Mouse (Mus musculus) CH12.LX (cell line): ENCODE measurements around the gene Ank3. TPM values are rescaled to one million over a fixed set of nuclear protein-coding genes. Genes with fewer than 3 reads are reported as not detected.

Experiments used
- DNase-seq: peaks from one replicate; pipeline ENCODE4 v3.0.0-alpha.2; 2013; ENCODE audit errors: extremely low read depth
- H3K27ac ChIP-seq: 2 replicates; pipeline ENCODE4 v1.5.1; 2012; ENCODE audit warnings: low read depth, mild to moderate bottlenecking, control low read depth, moderate library complexity; ENCODE audit not compliant: insufficient read depth
- H3K27me3 ChIP-seq: replicated peaks from 2 replicates; pipeline ENCODE3; 2012; ENCODE audit warnings: inconsistent platforms
- H3K36me3 ChIP-seq, 2 experiments: replicated peaks in 1 of 2; 2 replicates each; pipeline versions ENCODE3 to v1.6.1; 2012; ENCODE audit warnings: inconsistent platforms in 1 of 2, low read length in 1 of 2, mild to moderate bottlenecking in 1 of 2, mixed read lengths in 1 of 2, moderate library complexity in 1 of 2; ENCODE audit not compliant: control insufficient read depth in 1 of 2, insufficient read depth in 1 of 2
- H3K4me1 ChIP-seq, 2 experiments: 2 replicates each; pipeline ENCODE4 v1.6.1; 2012; ENCODE audit warnings: inconsistent platforms in 1 of 2, moderate library complexity in 1 of 2; ENCODE audit not compliant: insufficient read depth in 2 of 2, control insufficient read depth in 1 of 2
- H3K4me2 ChIP-seq: 2 replicates; pipeline ENCODE4 v1.6.1; 2012; ENCODE audit warnings: low read depth, mild to moderate bottlenecking, control low read depth; ENCODE audit not compliant: poor library complexity, insufficient read depth, severe bottlenecking
- H3K4me3 ChIP-seq, 3 experiments: fragments of 150-350 bp in 1 of 3; sonication (generic) in 1 of 3; replicated peaks in 1 of 3; 2 replicates each; pipeline versions ENCODE3 to v1.5.1; 2011 to 2012; ENCODE audit warnings: low read depth in 2 of 3, low read length in 2 of 3, mild to moderate bottlenecking in 2 of 3, moderate library complexity in 2 of 3, control low read depth in 1 of 3, improper control_type of control experiment in 1 of 3, inconsistent platforms in 1 of 3, mixed read lengths in 1 of 3; ENCODE audit not compliant: poor library complexity in 1 of 3
- H3K79me2 ChIP-seq: replicated peaks from 2 replicates; pipeline ENCODE4 v1.6.1; 2012; ENCODE audit warnings: mild to moderate bottlenecking, moderate library complexity; ENCODE audit not compliant: control insufficient read depth, poor library complexity, insufficient read depth, severe bottlenecking; ENCODE audit errors: extremely low read depth
- H3K9ac ChIP-seq: 2 replicates; pipeline ENCODE4 v1.6.1; 2012; ENCODE audit warnings: low read depth, mild to moderate bottlenecking, control low read depth, moderate library complexity; ENCODE audit not compliant: insufficient read depth
- H3K9me3 ChIP-seq: replicated peaks from 2 replicates; pipeline ENCODE3; 2012; ENCODE audit warnings: low read length, inconsistent platforms, mixed read lengths
- BHLHE40 ChIP-seq: IDR thresholded peaks from 2 replicates; pipeline ENCODE4 v1.6.1; 2011; ENCODE audit warnings: mild to moderate bottlenecking, low read depth, low read length, improper control_type of control experiment
- CHD1 ChIP-seq: IDR thresholded peaks from 2 replicates; pipeline ENCODE4 v1.6.1; 2012; ENCODE audit warnings: low read depth, low read length, improper control_type of control experiment, inconsistent platforms
- CHD2 ChIP-seq: IDR thresholded peaks from 2 replicates; pipeline ENCODE4 v1.6.1; 2011; ENCODE audit warnings: low read length, improper control_type of control experiment
- CTCF ChIP-seq, 2 experiments: IDR thresholded peaks in 1 of 2; conservative IDR thresholded peaks in 1 of 2; 2 replicates each; pipeline ENCODE4 v1.5.1; 2011 to 2012; ENCODE audit warnings: low read depth in 2 of 2, low read length in 2 of 2, improper control_type of control experiment in 1 of 2, inconsistent platforms in 1 of 2, mild to moderate bottlenecking in 1 of 2, moderate library complexity in 1 of 2
- EP300 ChIP-seq: IDR thresholded peaks from 2 replicates; pipeline ENCODE4 v1.6.1; 2011; ENCODE audit warnings: low read length, improper control_type of control experiment
- GABPA ChIP-seq: IDR thresholded peaks from 2 replicates; pipeline ENCODE4 v1.6.1; 2012; ENCODE audit warnings: low read depth, low read length, improper control_type of control experiment, inconsistent platforms; ENCODE audit not compliant: insufficient replicate concordance
- HCFC1 ChIP-seq: IDR thresholded peaks from 2 replicates; pipeline ENCODE4 v1.6.1; 2012; ENCODE audit warnings: low read depth, mild to moderate bottlenecking, inconsistent platforms, low read length, improper control_type of control experiment
- IRF4 ChIP-seq: IDR thresholded peaks from 2 replicates; pipeline ENCODE4 v1.6.1; 2014; ENCODE audit warnings: low read depth, mild to moderate bottlenecking, inconsistent platforms, low read length, improper control_type of control experiment
- JUN ChIP-seq: IDR thresholded peaks from 2 replicates; pipeline ENCODE4 v1.6.1; 2011; ENCODE audit warnings: low read depth, mild to moderate bottlenecking, low read length, improper control_type of control experiment, moderate library complexity; ENCODE audit not compliant: insufficient read depth
- KAT2A ChIP-seq: IDR thresholded peaks from 2 replicates; pipeline ENCODE4 v1.6.1; 2012; ENCODE audit warnings: low read length, improper control_type of control experiment, inconsistent platforms; ENCODE audit not compliant: insufficient replicate concordance
- MAFK ChIP-seq: IDR thresholded peaks from 2 replicates; pipeline ENCODE4 v1.6.1; 2011; ENCODE audit warnings: low read length, improper control_type of control experiment; ENCODE audit not compliant: insufficient replicate concordance
- MAX ChIP-seq: IDR thresholded peaks from 2 replicates; pipeline ENCODE4 v1.6.1; 2011; ENCODE audit warnings: low read length, improper control_type of control experiment
- MYC ChIP-seq: IDR thresholded peaks from 2 replicates; pipeline ENCODE4 v1.6.1; 2011; ENCODE audit warnings: low read depth, mild to moderate bottlenecking, improper control_type of control experiment, low read length
- NRF1 ChIP-seq: IDR thresholded peaks from 2 replicates; pipeline ENCODE4 v1.6.1; 2014; ENCODE audit warnings: low read depth, mild to moderate bottlenecking, inconsistent platforms, low read length, improper control_type of control experiment, moderate library complexity
- POLR2AphosphoS2 ChIP-seq: IDR thresholded peaks from 2 replicates; pipeline ENCODE4 v1.6.1; 2011; ENCODE audit warnings: low read depth, low read length, improper control_type of control experiment
- RCOR1 ChIP-seq: conservative IDR thresholded peaks from 2 replicates; pipeline ENCODE4 v1.6.1; 2012; ENCODE audit warnings: low read depth, mild to moderate bottlenecking, inconsistent platforms, low read length, improper control_type of control experiment
- SIN3A ChIP-seq: IDR thresholded peaks from 2 replicates; pipeline ENCODE4 v1.6.1; 2012; ENCODE audit warnings: low read length, improper control_type of control experiment, inconsistent platforms
- SMC3 ChIP-seq: IDR thresholded peaks from 2 replicates; pipeline ENCODE4 v1.6.1; 2011; ENCODE audit warnings: low read depth, low read length, improper control_type of control experiment
- TCF12 ChIP-seq: IDR thresholded peaks from 2 replicates; pipeline ENCODE4 v1.6.1; 2014; ENCODE audit warnings: low read depth, mild to moderate bottlenecking, inconsistent platforms, low read length, improper control_type of control experiment
- UBTF ChIP-seq: IDR thresholded peaks from 2 replicates; pipeline ENCODE4 v1.6.1; 2012; ENCODE audit warnings: low read depth, mild to moderate bottlenecking, inconsistent platforms, low read length, improper control_type of control experiment, moderate library complexity
- USF1 ChIP-seq: IDR thresholded peaks from 2 replicates; pipeline ENCODE4 v1.6.1; 2014; ENCODE audit warnings: low read depth, mild to moderate bottlenecking, inconsistent platforms, low read length, improper control_type of control experiment
- ZKSCAN1 ChIP-seq: IDR thresholded peaks from 2 replicates; pipeline ENCODE4 v1.6.1; 2012; ENCODE audit warnings: low read depth, inconsistent platforms, low read length, improper control_type of control experiment, borderline replicate concordance
- ZMIZ1 ChIP-seq: IDR thresholded peaks from 2 replicates; pipeline ENCODE4 v1.6.1; 2012; ENCODE audit warnings: low read depth, mild to moderate bottlenecking, inconsistent platforms, low read length, improper control_type of control experiment
- ZNF384 ChIP-seq: IDR thresholded peaks from 2 replicates; pipeline ENCODE4 v1.6.1; 2012; ENCODE audit warnings: low read depth, low read length, improper control_type of control experiment, inconsistent platforms
- dilution Hi-C: fragments of 300-500 bp; cut with MboI; formaldehyde crosslinking; loops from 2 replicates; pipeline ENCODE4 v1.14.3; 2020; ENCODE audit warnings: low sequenced_read_pairs; ENCODE audit not compliant: extremely low pct_unique_long_range_greater_than_20kb, extremely low pct_ligation_motif_present
- in situ Hi-C: fragments of 300-500 bp; cut with MboI; formaldehyde crosslinking; loops from 3 replicates; pipeline ENCODE4 v1.14.3; 2019; ENCODE audit warnings: low sequenced_read_pairs, low pct_ligation_motif_present, low pct_unique_long_range_greater_than_20kb, mixed read lengths
- polyA plus RNA-seq: library from polyadenylated mRNA; unstranded; fragments of >175 nt; gene quantifications from 2 replicates; pipeline ENCODE4 v1.2.1, GENCODE M21; 2012; ENCODE audit warnings: low read depth; ENCODE audit not compliant: insufficient read length
- total RNA-seq, 2 experiments: library from RNA; depleted of rRNA; stranded (reverse); fragments of 300-350 nt in 1 of 2; fragments of >200 nt in 1 of 2; gene quantifications; 2 replicates each; pipeline ENCODE4 v1.2.3; 2012 to 2014

Gene Ank3
- total and polyA plus RNA-seq, 3 experiments = 4.7 to 8.3 (median 6.2) TPM

- dilution Hi-C loops = no loop called here
- no peak for DNase-seq
- Histone ChIP-seq H3K9ac (no peak overlapping the region), H3K27ac (no peak overlapping the region), H3K9me3 (no peaks in the 10 kb centered on the region), H3K4me1 (no peaks in the 10 kb centered on the region; a peak in 1 of 4 replicates), H3K4me3 (no peak overlapping the region), H3K4me2 (no peak overlapping the region), H3K36me3 (peaks cover 0 to 54% of the 10 kb centered on the region in 2 experiments), H3K79me2 (no peaks in the 10 kb centered on the region; the same call in 1 of the 2 replicates), H3K27me3 (no peaks in the 10 kb centered on the region)
- in situ Hi-C loops = no loop called here
- no peak for TF ChIP-seq ZMIZ1
- TF ChIP-seq IRF4 = no peak
- no peak for TF ChIP-seq RCOR1
- no peak for TF ChIP-seq KAT2A
- no peak for TF ChIP-seq BHLHE40
- no peak for TF ChIP-seq HCFC1
- TF ChIP-seq GABPA = no peak
- TF ChIP-seq POLR2AphosphoS2 = no peak
- TF ChIP-seq ZKSCAN1 = no peak
- no peak for TF ChIP-seq CHD1
- TF ChIP-seq JUN = no peak
- no peak for TF ChIP-seq SMC3
- no peak for TF ChIP-seq CHD2
- TF ChIP-seq MAFK = no peak
- no peak for TF ChIP-seq CTCF (conservative IDR thresholded peaks at IDR 0.05 in 1 of 2, IDR thresholded peaks at IDR 0.05 in 1 of 2; ENCODE audit: low read depth in 2 of 2, low read length in 2 of 2)
- no peak for TF ChIP-seq NRF1
- TF ChIP-seq ZNF384 = no peak
Measured at GRCm38 (mm10) chr10:69899788-69900187, 501.2 kb downstream of the Ank3 start.

GRCm38 (mm10) chr10:69902024-69902423 is 503.5 kb downstream of the Ank3 start:
- Histone ChIP-seq H3K4me1 (no peaks in the 10 kb centered on the region), H3K79me2 (no peaks in the 10 kb centered on the region), H3K4me2 (no peak overlapping the region), H3K9me3 (no peaks in the 10 kb centered on the region), H3K9ac (no peak overlapping the region), H3K4me3 (no peak overlapping the region), H3K27me3 (no peaks in the 10 kb centered on the region), H3K27ac (no peak overlapping the region), H3K36me3 (peaks cover 0 to 45% of the 10 kb centered on the region in 2 experiments)
- dilution Hi-C loops (no loop called here), in situ Hi-C loops (no loop called here)
- no peak for DNase-seq
- TF ChIP-seq CHD2 (no peak), UBTF (no peak), EP300 (no peak), USF1 (no peak), MYC (no peak), TCF12 (no peak), SIN3A (no peak), MAX (no peak), GABPA (no peak)
